Mouse (Mus musculus): ENCODE measurements around the gene Tinagl1. TPM values are rescaled to one million over a fixed set of nuclear protein-coding genes. Genes with fewer than 3 reads are reported as not detected.

Tinagl1 gene
- polyA plus RNA-seq, 1 experiment = 134 TPM

DNA sequence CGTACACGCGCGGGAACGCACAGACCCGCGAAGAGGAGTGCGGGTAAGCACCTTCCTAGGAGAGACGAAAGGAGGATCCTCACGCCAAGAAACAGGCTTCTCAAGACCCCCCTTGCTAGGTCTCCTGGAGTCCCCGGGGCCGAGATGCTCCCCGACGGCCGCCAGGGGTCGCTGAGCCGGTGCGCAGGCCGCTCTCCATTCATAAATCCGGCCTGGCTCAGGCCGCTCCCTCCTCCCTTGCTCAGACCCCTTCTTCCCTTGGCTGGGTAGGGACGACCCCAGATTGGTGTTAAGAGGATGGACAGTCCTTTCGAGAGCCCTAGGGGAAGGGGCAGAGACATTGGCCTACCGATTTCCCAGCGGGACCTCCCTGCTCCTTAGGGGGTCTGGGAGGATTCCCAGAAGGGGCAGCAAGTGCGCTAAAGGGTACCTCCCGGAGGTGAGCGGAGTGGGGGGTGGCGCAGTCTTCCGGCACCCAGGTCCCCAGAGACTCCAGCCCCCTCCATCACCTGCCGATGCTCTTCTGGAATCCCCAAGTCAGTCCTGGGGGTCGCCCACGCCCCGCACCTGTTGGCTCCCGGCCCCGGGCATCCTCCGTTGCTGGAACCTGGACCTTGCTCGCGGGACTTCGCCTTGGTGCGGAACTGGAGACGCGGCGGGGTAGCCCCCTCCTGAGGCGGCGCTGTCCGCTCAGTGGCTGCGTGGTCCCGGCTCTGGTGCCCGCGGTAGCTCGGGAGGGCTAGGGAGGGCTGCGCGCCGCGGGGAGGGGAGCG lies 36.3 kb downstream of the Tinagl1 start:
- TF ChIP-seq CTCF (IDR thresholded peaks at IDR 0.05; ENCODE audit: insufficient read depth, low read length) (peak; percentile 46), POLR2A (IDR thresholded peaks at IDR 0.05; ENCODE audit: borderline replicate concordance, extremely low read depth, low read depth, low read length) (no peak)
- Histone ChIP-seq H3K4me1 (ENCODE audit: control insufficient read depth, insufficient read depth, low read length) (peaks cover 6% of the 10 kb centered on the region; the same call in 1 of the 2 replicates), H3K4me3 (replicated peaks; ENCODE audit: extremely low read depth, low read depth, low read length) (no peak overlapping the region)
- DNase-seq = peak; percentile 80
- 1% methylated on average over 57 of the region's 57 CpGs for WGBS

DNA sequence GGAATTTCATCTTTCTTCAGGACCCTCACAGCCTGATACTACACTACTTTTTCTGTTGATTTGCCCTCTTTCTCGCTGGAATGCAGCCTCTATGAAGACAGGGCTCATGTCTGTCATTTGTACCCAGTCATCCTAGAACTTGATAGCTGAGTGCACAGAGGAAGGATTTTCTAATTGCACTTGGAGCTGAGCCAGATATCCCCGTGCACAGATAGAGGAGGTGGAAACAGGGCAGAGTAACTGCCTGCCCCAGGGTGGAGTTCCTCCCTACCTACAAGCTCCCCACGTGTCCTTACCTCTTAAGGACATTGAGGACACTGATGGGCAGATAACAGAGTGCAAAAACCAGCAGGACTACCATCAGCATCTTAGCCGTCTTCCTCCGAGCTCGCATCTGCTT lies 41.5 kb downstream of the Tinagl1 start:
- DNase-seq = no peak
- no peak for TF ChIP-seq CTCF (IDR thresholded peaks at IDR 0.05; ENCODE audit: insufficient read depth, low read length)
- no peak for TF ChIP-seq POLR2A (IDR thresholded peaks at IDR 0.05; ENCODE audit: borderline replicate concordance, extremely low read depth, low read depth, low read length)
- WGBS = 64% methylated on average over 6 of the region's 6 CpGs
- H3K4me1 ChIP-seq (ENCODE audit: control insufficient read depth, insufficient read depth, low read length) = peaks cover 4% of the 10 kb centered on the region; the same call in 1 of the 2 replicates
- no peak overlapping the region for H3K4me3 ChIP-seq (replicated peaks; ENCODE audit: extremely low read depth, low read depth, low read length)

DNA sequence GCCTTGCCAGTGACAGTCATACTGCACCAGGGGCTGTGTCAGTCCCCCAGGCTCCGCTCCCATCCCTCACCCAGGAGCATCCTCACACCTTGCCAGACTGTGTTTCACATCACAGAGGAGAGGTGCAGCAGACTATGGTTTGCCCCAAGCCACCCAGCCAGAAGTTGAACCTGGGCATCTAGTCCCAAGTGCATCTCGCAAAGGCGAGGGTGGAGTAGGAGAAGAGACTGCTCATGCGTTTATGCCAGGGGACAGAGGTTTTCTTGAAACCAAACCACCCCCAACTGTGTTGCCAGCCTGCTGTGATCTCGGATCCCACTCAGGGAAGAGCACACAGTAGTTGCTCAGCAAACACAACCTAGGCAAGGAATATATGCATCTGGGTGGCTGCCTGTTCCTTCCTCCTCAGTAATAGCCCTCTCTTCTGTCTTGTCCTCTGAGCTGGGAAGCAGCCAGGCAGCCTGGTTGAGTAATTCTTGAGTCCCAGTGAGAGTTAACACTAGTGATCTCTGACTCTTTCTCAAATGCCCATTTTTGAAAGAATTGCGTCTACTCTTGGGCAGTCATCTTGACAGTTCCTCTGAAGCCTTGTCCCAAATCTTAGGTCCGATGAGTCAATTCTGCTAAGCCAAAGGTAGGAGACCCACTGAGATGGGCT lies 43.3 kb downstream of the Tinagl1 start:
- no peak for DNase-seq
- Histone ChIP-seq H3K4me1 (ENCODE audit: control insufficient read depth, insufficient read depth, low read length) (no peaks in the 10 kb centered on the region), H3K4me3 (replicated peaks; ENCODE audit: extremely low read depth, low read depth, low read length) (no peak overlapping the region)
- TF ChIP-seq CTCF (IDR thresholded peaks at IDR 0.05; ENCODE audit: insufficient read depth, low read length) (no peak), POLR2A (IDR thresholded peaks at IDR 0.05; ENCODE audit: borderline replicate concordance, extremely low read depth, low read depth, low read length) (no peak)
- 87% methylated on average over 7 of the region's 7 CpGs for WGBS

DNA sequence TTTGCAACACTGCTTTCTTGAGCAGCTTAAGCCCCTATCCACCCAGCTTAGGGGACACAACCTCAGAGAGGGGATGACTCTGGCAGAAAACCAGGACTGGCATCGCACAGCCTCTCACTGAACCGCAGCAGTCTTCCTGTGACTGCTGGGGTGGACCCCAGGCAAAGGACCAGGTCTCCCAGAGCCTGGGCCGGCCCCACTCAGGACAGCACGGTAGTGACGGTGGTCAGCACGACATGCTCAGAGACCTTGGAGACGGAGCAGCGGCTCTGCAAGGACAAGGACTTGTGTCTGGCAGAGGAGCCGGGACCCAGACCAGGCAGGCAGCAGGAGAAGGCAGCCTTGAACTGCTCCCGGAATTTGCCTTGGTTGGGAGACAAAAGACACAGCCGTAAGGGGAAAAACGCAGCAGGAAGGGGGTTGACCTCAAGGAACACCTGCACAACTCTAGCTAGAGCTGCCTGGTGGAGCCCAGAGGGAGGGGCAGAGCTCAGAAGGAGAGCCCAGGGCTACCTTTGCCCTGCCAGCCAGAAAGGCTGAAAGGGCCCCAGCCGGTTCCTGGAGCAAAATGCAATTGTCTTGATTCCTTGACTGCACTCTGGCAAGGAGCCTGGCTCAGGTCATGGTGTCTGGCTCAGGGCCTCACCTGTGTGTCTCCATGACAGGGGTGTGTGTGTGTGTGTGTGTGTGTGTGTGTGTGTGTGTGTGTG lies 44.1 kb downstream of the Tinagl1 start:
- WGBS = 58% methylated on average over 13 of the region's 13 CpGs
- H3K4me3 ChIP-seq (replicated peaks; ENCODE audit: extremely low read depth, low read depth, low read length) = no peak overlapping the region
- no peaks in the 10 kb centered on the region for H3K4me1 ChIP-seq (ENCODE audit: control insufficient read depth, insufficient read depth, low read length)
- no peak for DNase-seq
- TF ChIP-seq CTCF (IDR thresholded peaks at IDR 0.05; ENCODE audit: insufficient read depth, low read length) = no peak

DNA sequence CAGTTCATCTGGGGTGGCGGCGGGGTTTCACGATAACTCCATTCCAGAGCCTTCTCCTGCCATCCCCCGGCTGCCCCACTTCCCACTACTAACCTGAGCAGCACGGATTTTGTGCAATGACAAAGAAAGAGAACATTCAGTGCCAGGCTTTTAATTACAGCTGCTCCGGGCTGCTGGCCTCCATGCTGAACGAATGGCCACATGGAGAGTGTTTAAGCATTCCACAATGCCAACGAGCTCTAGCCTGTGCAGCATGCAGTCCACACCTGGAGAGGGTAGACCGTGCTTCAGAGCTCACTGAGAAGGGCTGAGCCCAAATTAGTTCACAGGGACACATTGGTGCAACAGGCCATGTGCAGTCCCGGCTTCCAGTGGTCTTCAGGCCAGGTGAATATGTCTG lies 44.8 kb downstream of the Tinagl1 start:
- H3K4me1 ChIP-seq (ENCODE audit: control insufficient read depth, insufficient read depth, low read length) = no peaks in the 10 kb centered on the region
- H3K4me3 ChIP-seq (replicated peaks; ENCODE audit: extremely low read depth, low read depth, low read length) = no peak overlapping the region
- no peak for TF ChIP-seq POLR2A (IDR thresholded peaks at IDR 0.05; ENCODE audit: borderline replicate concordance, extremely low read depth, low read depth, low read length)
- no peak for TF ChIP-seq CTCF (IDR thresholded peaks at IDR 0.05; ENCODE audit: insufficient read depth, low read length)
- no peak for DNase-seq
- 74% methylated on average over 10 of the region's 10 CpGs for WGBS

DNA sequence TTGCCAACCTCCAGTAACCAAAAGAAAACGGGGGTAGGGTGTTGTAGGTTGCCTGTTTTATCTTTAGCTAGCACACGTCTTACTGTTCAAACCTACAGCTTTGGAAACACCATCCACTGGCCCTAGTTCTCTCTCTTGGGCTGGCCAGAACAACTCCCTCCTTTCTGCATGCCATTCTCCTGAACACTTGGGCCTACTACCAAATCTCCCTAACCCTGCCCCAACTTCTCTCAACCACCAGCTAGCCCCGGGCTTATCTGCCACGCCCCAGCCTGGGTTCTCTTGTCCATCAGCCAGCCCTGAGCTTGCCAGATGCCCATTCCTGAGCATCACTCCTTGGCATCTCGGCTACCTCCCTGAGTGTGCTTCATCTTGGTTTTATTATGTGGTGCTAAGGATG lies 46.0 kb downstream of the Tinagl1 start:
- 64% methylated on average over 5 of the region's 5 CpGs for WGBS
- DNase-seq = no peak
- H3K4me1 ChIP-seq (ENCODE audit: control insufficient read depth, insufficient read depth, low read length) = no peaks in the 10 kb centered on the region
- TF ChIP-seq CTCF (IDR thresholded peaks at IDR 0.05; ENCODE audit: insufficient read depth, low read length) (no peak), POLR2A (IDR thresholded peaks at IDR 0.05; ENCODE audit: borderline replicate concordance, extremely low read depth, low read depth, low read length) (no peak)
- no peak overlapping the region for H3K4me3 ChIP-seq (replicated peaks; ENCODE audit: extremely low read depth, low read depth, low read length)

DNA sequence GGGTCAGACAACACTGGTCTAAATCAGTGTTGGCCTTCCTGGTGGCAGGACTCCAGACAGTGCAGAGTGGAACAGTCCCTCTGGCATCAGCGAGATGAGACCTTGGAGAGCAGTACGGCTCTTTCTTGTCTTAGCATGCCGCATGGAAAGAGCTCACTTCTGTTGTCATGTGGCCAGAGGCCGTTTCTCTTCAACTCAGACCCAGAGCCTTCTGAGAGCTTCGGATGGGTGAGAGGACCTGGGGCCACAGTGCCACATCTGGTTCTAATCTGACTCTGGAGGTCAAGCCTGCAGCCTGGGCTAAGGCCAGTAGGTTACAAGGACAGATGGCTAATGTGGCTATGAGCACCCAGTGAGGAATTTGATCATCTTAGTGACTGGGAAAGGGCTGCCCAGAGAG lies 49.0 kb downstream of the Tinagl1 start:
- 76% methylated on average over 5 of the region's 5 CpGs for WGBS
- TF ChIP-seq POLR2A (IDR thresholded peaks at IDR 0.05; ENCODE audit: borderline replicate concordance, extremely low read depth, low read depth, low read length) (no peak), CTCF (IDR thresholded peaks at IDR 0.05; ENCODE audit: insufficient read depth, low read length) (no peak)
- no peak overlapping the region for H3K4me3 ChIP-seq (replicated peaks; ENCODE audit: extremely low read depth, low read depth, low read length)
- peaks cover 7% of the 10 kb centered on the region for H3K4me1 ChIP-seq (ENCODE audit: control insufficient read depth, insufficient read depth, low read length)
- DNase-seq = no peak

DNA sequence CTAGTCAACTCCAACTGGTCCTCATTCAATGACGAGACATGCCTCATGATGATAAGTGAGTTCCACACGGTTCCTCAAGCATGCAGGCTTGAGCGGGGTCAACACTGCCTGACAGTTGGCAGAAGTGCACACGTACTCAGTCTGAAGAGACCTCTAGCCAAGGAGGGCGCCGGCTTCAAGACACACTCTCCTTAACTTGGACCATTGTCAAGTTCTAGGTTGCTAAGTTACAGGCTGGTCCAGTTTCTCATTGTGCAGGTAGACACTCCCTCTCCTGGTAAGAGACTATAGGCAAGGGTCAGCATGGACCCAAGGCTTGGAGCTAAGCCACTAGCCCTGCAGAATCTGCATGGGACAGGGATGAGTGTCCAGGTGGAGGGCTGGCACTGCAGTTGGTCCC lies 49.8 kb downstream of the Tinagl1 start:
- H3K4me3 ChIP-seq (replicated peaks; ENCODE audit: extremely low read depth, low read depth, low read length) = no peak overlapping the region
- H3K4me1 ChIP-seq (ENCODE audit: control insufficient read depth, insufficient read depth, low read length) = peaks cover 10% of the 10 kb centered on the region
- WGBS = 67% methylated on average over 6 of the region's 6 CpGs
- no peak for TF ChIP-seq POLR2A (IDR thresholded peaks at IDR 0.05; ENCODE audit: borderline replicate concordance, extremely low read depth, low read depth, low read length)
- no peak for TF ChIP-seq CTCF (IDR thresholded peaks at IDR 0.05; ENCODE audit: insufficient read depth, low read length)
- DNase-seq = peak; percentile 50

DNA sequence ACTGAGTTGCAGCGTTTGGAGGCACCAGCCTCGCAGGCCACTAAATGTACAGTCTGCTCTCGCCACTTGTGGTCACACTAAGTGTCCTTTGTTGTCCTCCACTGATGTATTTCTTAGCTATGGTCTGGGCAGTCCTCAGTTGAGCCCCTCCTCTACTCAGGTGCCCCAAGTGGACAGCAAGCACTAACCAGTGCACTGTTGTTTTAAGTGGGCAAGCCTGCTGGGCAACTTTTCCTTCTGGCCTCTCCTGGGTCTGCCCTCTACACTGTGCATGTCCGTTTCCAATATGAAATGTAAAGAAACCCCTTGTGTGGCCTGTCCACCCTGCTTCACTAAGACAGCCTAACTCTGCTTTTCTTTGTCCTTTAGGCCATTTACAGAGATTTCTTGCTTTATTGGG lies 50.8 kb downstream of the Tinagl1 start:
- peak; percentile 70 for DNase-seq
- no peak overlapping the region for H3K4me3 ChIP-seq (replicated peaks; ENCODE audit: extremely low read depth, low read depth, low read length)
- H3K4me1 ChIP-seq (ENCODE audit: control insufficient read depth, insufficient read depth, low read length) = peaks cover 10% of the 10 kb centered on the region
- 71% methylated on average over 4 of the region's 4 CpGs for WGBS
- TF ChIP-seq CTCF (IDR thresholded peaks at IDR 0.05; ENCODE audit: insufficient read depth, low read length) (no peak), POLR2A (IDR thresholded peaks at IDR 0.05; ENCODE audit: borderline replicate concordance, extremely low read depth, low read depth, low read length) (no peak)

Measured in lung, adult 2 months (tissue).